Mouse (Mus musculus) thymus, adult 2 months (tissue): ENCODE measurements at regions not wholly inside any gene's neighbourhood (a gene's known extent, or its start where the extent isn't known, plus 50 kb on each side); places are given as distances from the start of the nearest gene placed in this dataset.

ENCODE experiments used
- CTCF ChIP-seq: fragments of 200-500 bp; IDR thresholded peaks from 2 replicates; pipeline ENCODE4 v1.5.1; 2012; ENCODE audit warnings: mild to moderate bottlenecking, control low read depth, low read length, moderate library complexity, borderline replicate concordance; ENCODE audit not compliant: control insufficient read depth, poor library complexity, insufficient read depth; ENCODE audit errors: extremely low read depth
- POLR2A ChIP-seq: fragments of 200-500 bp; IDR thresholded peaks from 2 replicates; pipeline ENCODE4 v1.6.1; 2012; ENCODE audit warnings: mild to moderate bottlenecking, low read length, control low read depth, moderate library complexity; ENCODE audit not compliant: control insufficient read depth, poor library complexity, insufficient read depth; ENCODE audit errors: extremely low read depth

- TF ChIP-seq CTCF (no peak), POLR2A (no peak)
These were observed 78.3 kb upstream of the 2410004P03Rik start for GRCm38 (mm10) chr12:17089710-17090339.
